8 mouse cellular contexts compared by ENCODE assay signal in the genomic region with DNA sequence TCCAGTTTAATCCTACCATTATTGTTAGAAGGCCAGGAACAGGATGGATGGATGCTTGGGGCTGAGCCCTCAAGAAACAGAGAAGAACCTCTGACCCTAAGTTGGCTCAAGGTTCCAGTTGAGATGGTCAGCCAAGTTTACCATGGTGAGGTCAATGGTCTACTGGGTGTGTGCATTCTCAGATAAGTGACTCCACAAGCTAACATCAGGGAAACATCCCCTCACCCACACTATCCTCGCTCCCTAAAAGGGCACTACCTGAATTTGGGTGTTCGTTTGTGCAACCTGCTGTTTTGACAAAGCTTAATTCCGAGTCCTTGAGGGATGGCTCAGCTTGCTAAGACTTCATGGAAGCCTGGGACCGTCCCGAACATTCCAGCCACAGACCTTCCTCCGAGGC. TPM values are rescaled to one million over a fixed set of nuclear protein-coding genes. Genes with fewer than 3 reads are reported as not detected.
DNase-seq lines count a peak whose midpoint lies in the region; ATAC-seq and TF ChIP-seq lines count a peak whose summit lies in the region.

No protein-coding gene starts in this region.

- TF ChIP-seq CTCF in ES-Bruce4 (IDR thresholded peaks at IDR 0.05; ENCODE audit: low read depth, low read length), result no peak

- no peaks in the 10 kb centered on the region for H3K27me3 ChIP-seq in heart, embryonic 10.5 days (ENCODE audit: insufficient read depth, poor library complexity, severe bottlenecking)
- H3K27me3 ChIP-seq in ES-Bruce4 (ENCODE audit: control insufficient read depth, insufficient read depth, low read length, poor library complexity, severe bottlenecking), result no peaks in the 10 kb centered on the region
- peaks cover 19% of the 10 kb centered on the region for H3K27me3 ChIP-seq in hindbrain, embryonic 13.5 days
- no peaks in the 10 kb centered on the region for H3K27me3 ChIP-seq in liver, embryonic 16.5 days (ENCODE audit: control insufficient read depth, insufficient read depth, low read depth, low read length)

- no peak for TF ChIP-seq POLR2A in ES-Bruce4 (IDR thresholded peaks at IDR 0.05; ENCODE audit: insufficient read depth, low read length)

- H3K27ac ChIP-seq in heart, embryonic 10.5 days, result peak overlapping the region; percentile 87; the same call in 1 of the 2 replicates
- no peak overlapping the region for H3K27ac ChIP-seq in ES-Bruce4 (ENCODE audit: insufficient read depth, low read length)
- no peak overlapping the region for H3K27ac ChIP-seq in hindbrain, embryonic 13.5 days
- H3K27ac ChIP-seq in liver, embryonic 16.5 days (ENCODE audit: low read length), result peak overlapping the region; percentile 69

- H3K4me1 ChIP-seq in heart, embryonic 10.5 days, result peaks cover 41% of the 10 kb centered on the region
- peaks cover 1% of the 10 kb centered on the region for H3K4me1 ChIP-seq in ES-Bruce4 (ENCODE audit: control insufficient read depth, insufficient read depth, low read length)
- peaks cover 49% of the 10 kb centered on the region for H3K4me1 ChIP-seq in hindbrain, embryonic 13.5 days (replicated peaks)
- H3K4me1 ChIP-seq in liver, embryonic 16.5 days (ENCODE audit: control insufficient read depth, low read depth, low read length), result peaks cover 34% of the 10 kb centered on the region

- ATAC-seq in hindbrain, embryonic 13.5 days (ENCODE audit: low FRiP score), result no peak
- no peak for ATAC-seq in liver, embryonic 16.5 days (ENCODE audit: low read depth)

- TF ChIP-seq EP300 in ES-Bruce4 (IDR thresholded peaks at IDR 0.05; ENCODE audit: insufficient read depth, low read depth, low read length), result no peak

- intact Hi-C loops in gastrocnemius, postnatal 14 days (cut with DNase I; ENCODE audit: low total_unique reads), result no loop called here
- intact Hi-C loops in gastrocnemius, postnatal 36 days (cut with DNase I), result no loop called here

- 10% methylated on average over 6 of the region's 6 CpGs for WGBS in heart, embryonic 10.5 days
- 8% methylated on average over 6 of the region's 6 CpGs for WGBS in hindbrain, embryonic 13.5 days
- under 1% methylated on average over 6 of the region's 6 CpGs for WGBS in liver, embryonic 16.5 days (ENCODE audit: insufficient replicate concordance)

- no peaks in the 10 kb centered on the region for H3K36me3 ChIP-seq in heart, embryonic 10.5 days
- no peaks in the 10 kb centered on the region; the same call in 1 of the 2 replicates for H3K36me3 ChIP-seq in ES-Bruce4 (ENCODE audit: control insufficient read depth, insufficient read depth, low read length, poor library complexity, severe bottlenecking)
- H3K36me3 ChIP-seq in hindbrain, embryonic 13.5 days, result no peaks in the 10 kb centered on the region
- H3K36me3 ChIP-seq in liver, embryonic 16.5 days (ENCODE audit: control insufficient read depth, insufficient read depth), result no peaks in the 10 kb centered on the region

- peak overlapping the region; percentile 69 for H3K4me3 ChIP-seq in heart, embryonic 10.5 days
- H3K4me3 ChIP-seq in ES-Bruce4 (ENCODE audit: low read depth, low read length), result peak overlapping the region; percentile 98
- H3K4me3 ChIP-seq in hindbrain, embryonic 13.5 days, result peak overlapping the region; percentile 62
- peak overlapping the region; percentile 79 for H3K4me3 ChIP-seq in liver, embryonic 16.5 days (ENCODE audit: low read depth, low read length)

- peak overlapping the region; percentile 93 for H3K4me2 ChIP-seq in hindbrain, embryonic 13.5 days
- peak overlapping the region; percentile 90 for H3K4me2 ChIP-seq in liver, embryonic 16.5 days (ENCODE audit: low read depth, low read length)

- H3K9ac ChIP-seq in ES-Bruce4 (ENCODE audit: low read depth, poor library complexity, severe bottlenecking), result peak overlapping the region; percentile 78
- no peak overlapping the region for H3K9ac ChIP-seq in hindbrain, embryonic 13.5 days
- H3K9ac ChIP-seq in liver, embryonic 16.5 days (ENCODE audit: low read depth, low read length), result peak overlapping the region; percentile 75

- no peaks in the 10 kb centered on the region for H3K9me3 ChIP-seq in heart, embryonic 10.5 days
- H3K9me3 ChIP-seq in ES-Bruce4 (replicated peaks; ENCODE audit: control insufficient read depth, insufficient read depth, low read length, poor library complexity, severe bottlenecking), result no peaks in the 10 kb centered on the region
- no peaks in the 10 kb centered on the region for H3K9me3 ChIP-seq in hindbrain, embryonic 13.5 days
- no peaks in the 10 kb centered on the region for H3K9me3 ChIP-seq in liver, embryonic 16.5 days (replicated peaks; ENCODE audit: control insufficient read depth, low read length)

- no peak for DNase-seq in heart, embryonic 10.5 days (ENCODE audit: low spot score)
- DNase-seq in heart, adult 9 months (ENCODE audit: low spot score in 2 of 2), result no peak
- DNase-seq in left cerebral cortex, adult 18-20 months (ENCODE audit: low spot score in 2 of 2), result no peak
- DNase-seq in gastrocnemius, postnatal 14 days, result no peak
- DNase-seq in gastrocnemius, postnatal 36 days, result no peak

RNA-seq across cellular contexts. Expression of a gene that starts 1.3 kb away (rescaled TPM):
- 4.4 and 7.1 TPM in 2 replicates for polyA plus RNA-seq in heart, embryonic 10.5 days (2016; fragmentation: Nextera tagmentation; extraction: Ambion mirVana)
- polyA plus RNA-seq in ES-Bruce4 (2011; ENCODE audit: insufficient read depth, insufficient read length, low read depth, missing spikeins), result 15.8 and 21.5 TPM in 2 replicates
- 1.9 and 2.3 TPM in 2 replicates for polyA plus RNA-seq in hindbrain, embryonic 13.5 days (2015; fragmentation: Nextera tagmentation; extraction: Ambion mirVana)
- 4.7 and 5.1 TPM in 2 replicates for polyA plus RNA-seq in liver, embryonic 16.5 days (2015; fragmentation: Nextera tagmentation; extraction: Ambion mirVana)
- total RNA-seq in left cerebral cortex, adult 18-20 months (2021), result under 1 TPM; 0.21 to 0.37 TPM
- total RNA-seq in gastrocnemius, postnatal 14 days (2021), result 1 to 10 TPM in 1 of 2 experiments, under 1 TPM in 1; 0.53 to 1.1 TPM
- under 1 TPM; 0.61 to 0.91 TPM for total RNA-seq in gastrocnemius, postnatal 36 days (2021)

RNA-seq across cellular contexts. Expression of a gene that starts 42.0 kb away (rescaled TPM):
- 7.8 and 10.5 TPM in 2 replicates for polyA plus RNA-seq in heart, embryonic 10.5 days (2016; fragmentation: Nextera tagmentation; extraction: Ambion mirVana)
- 3.5 and 5.8 TPM in 2 replicates for polyA plus RNA-seq in ES-Bruce4 (2011; ENCODE audit: insufficient read depth, insufficient read length, low read depth, missing spikeins)
- polyA plus RNA-seq in hindbrain, embryonic 13.5 days (2015; fragmentation: Nextera tagmentation; extraction: Ambion mirVana), result 14.7 and 15.5 TPM in 2 replicates
- 4.0 and 4.4 TPM in 2 replicates for polyA plus RNA-seq in liver, embryonic 16.5 days (2015; fragmentation: Nextera tagmentation; extraction: Ambion mirVana)
- 1 to 10 TPM; 4.1 to 4.3 TPM for total RNA-seq in left cerebral cortex, adult 18-20 months (2021)
- 1 to 10 TPM; 1.7 to 1.8 TPM for total RNA-seq in gastrocnemius, postnatal 14 days (2021)
- total RNA-seq in gastrocnemius, postnatal 36 days (2021), result 1 to 10 TPM; 2.5 to 2.7 TPM

Comparison
In these comparisons a context has a peak if more than half of its experiments do, and no peak if none do; other contexts are left out.
1. H3K27ac ChIP-seq: peak in heart, embryonic 10.5 days (single experiment) and liver, embryonic 16.5 days (single experiment); none in ES-Bruce4 (single experiment) and hindbrain, embryonic 13.5 days (single experiment).
2. Peak in every context shown above with its lines, with median percentiles within 50 percentile points of each other: H3K4me3 ChIP-seq.